Mouse (Mus musculus) heart, embryonic 15.5 days (tissue): ENCODE data around the gene Csf1. TPM values are rescaled to one million over a fixed set of nuclear protein-coding genes. Genes with fewer than 3 reads are reported as not detected.

Source experiments
- ATAC-seq: fragments of 200-750 bp; cut with Nextera tagmentation; replicated peaks from 2 replicates; pipeline ENCODE4 v1.8.0; 2017; ENCODE audit warnings: low read depth, moderate TSS enrichment; ENCODE audit not compliant: insufficient number of reproducible peaks, insufficient read depth, low FRiP score
- H3K27ac ChIP-seq: fragments of 300-500 bp; sonication (generic); 2 replicates; pipeline ENCODE4 v1.5.1; 2015; ENCODE audit warnings: mild to moderate bottlenecking, inconsistent platforms
- H3K27me3 ChIP-seq: fragments of 300-500 bp; sonication (generic); 2 replicates; pipeline ENCODE4 v1.6.1; 2015; ENCODE audit warnings: inconsistent platforms
- H3K36me3 ChIP-seq: fragments of 300-500 bp; sonication (generic); 2 replicates; pipeline ENCODE4 v1.6.1; 2015; ENCODE audit warnings: mild to moderate bottlenecking, inconsistent platforms
- H3K4me1 ChIP-seq: fragments of 300-500 bp; sonication (generic); replicated peaks from 2 replicates; pipeline ENCODE4 v1.6.1; 2015; ENCODE audit warnings: inconsistent platforms
- H3K4me2 ChIP-seq: fragments of 300-500 bp; sonication (generic); 2 replicates; pipeline ENCODE4 v1.6.1; 2015; ENCODE audit warnings: inconsistent platforms, mild to moderate bottlenecking, moderate library complexity
- H3K4me3 ChIP-seq: fragments of 300-500 bp; sonication (generic); 2 replicates; pipeline ENCODE4 v1.5.1; 2015; ENCODE audit warnings: mild to moderate bottlenecking, inconsistent platforms
- H3K9ac ChIP-seq: fragments of 300-500 bp; sonication (generic); 2 replicates; pipeline ENCODE4 v1.6.1; 2015; ENCODE audit warnings: mild to moderate bottlenecking, inconsistent platforms
- H3K9me3 ChIP-seq: fragments of 300-500 bp; sonication (generic); replicated peaks from 2 replicates; pipeline ENCODE4 v1.6.1; 2016; ENCODE audit warnings: inconsistent platforms
- WGBS: fragments of 180-500 bp; shearing (Covaris S2); methylation state at CpG from one replicate; pipeline ENCODE4 v1.1.7; 2015; ENCODE audit warnings: mixed read lengths; 5-methylcytosine and 5-hydroxymethylcytosine counted together
- polyA plus RNA-seq: library from polyadenylated mRNA; unstranded; fragments of >200 nt; fragmentation: Nextera tagmentation; extraction: Ambion mirVana; gene quantifications from 2 replicates; pipeline ENCODE4 v1.2.1, GENCODE M21; 2015

The Csf1 gene
- polyA plus RNA-seq, 1 experiment from 2014 or later, result 8.0 TPM

DNA sequence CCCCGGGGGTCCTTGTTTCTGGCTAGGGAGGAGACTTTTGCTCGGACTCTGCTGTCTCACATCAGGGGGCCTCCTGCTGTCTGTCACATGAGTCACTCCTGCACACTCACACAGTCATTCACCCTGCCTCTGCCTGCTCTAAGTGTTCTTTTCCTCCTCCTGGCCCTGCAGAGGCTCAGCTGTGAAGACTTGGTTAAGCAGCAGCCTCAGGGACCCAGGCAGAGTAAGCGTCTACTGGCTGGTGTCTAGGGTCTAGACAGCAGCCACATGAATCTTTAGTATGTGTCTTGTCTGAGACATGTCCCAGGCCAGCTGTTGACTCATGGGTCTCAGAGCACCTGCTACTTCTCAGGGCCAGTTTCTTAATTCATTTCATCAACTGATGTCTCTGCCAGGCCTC is 16.0 kb upstream of the Csf1 start:
- H3K9ac ChIP-seq, result no peak overlapping the region
- H3K27ac ChIP-seq, result no peak overlapping the region
- ATAC-seq, result no peak
- H3K36me3 ChIP-seq, result no peaks in the 10 kb centered on the region
- no peaks in the 10 kb centered on the region for H3K27me3 ChIP-seq
- peaks cover 13% of the 10 kb centered on the region for H3K4me1 ChIP-seq
- H3K4me2 ChIP-seq, result no peak overlapping the region
- H3K4me3 ChIP-seq, result no peak overlapping the region
- 9% methylated on average over 3 of the region's 3 CpGs for WGBS
- H3K9me3 ChIP-seq, result no peaks in the 10 kb centered on the region

- ATAC-seq, result no peak
- Histone ChIP-seq H3K36me3 (no peaks in the 10 kb centered on the region), H3K4me1 (peaks cover 13% of the 10 kb centered on the region), H3K27me3 (no peaks in the 10 kb centered on the region), H3K9me3 (no peaks in the 10 kb centered on the region), H3K4me3 (no peak overlapping the region), H3K9ac (no peak overlapping the region), H3K4me2 (no peak overlapping the region), H3K27ac (no peak overlapping the region)
- 37% methylated on average over 3 of the region's 3 CpGs for WGBS
Observed at GRCm38 (mm10) chr3:107775736-107776135, 15.5 kb upstream of the Csf1 start.

- Histone ChIP-seq H3K4me1 (peaks cover 14% of the 10 kb centered on the region), H3K4me2 (no peak overlapping the region), H3K9ac (no peak overlapping the region), H3K4me3 (no peak overlapping the region), H3K27ac (no peak overlapping the region), H3K36me3 (no peaks in the 10 kb centered on the region), H3K9me3 (no peaks in the 10 kb centered on the region), H3K27me3 (no peaks in the 10 kb centered on the region)
- ATAC-seq, result no peak
- 42% methylated on average over 5 of the region's 5 CpGs for WGBS
Observed at GRCm38 (mm10) chr3:107775056-107775455, 14.8 kb upstream of the Csf1 start.

DNA sequence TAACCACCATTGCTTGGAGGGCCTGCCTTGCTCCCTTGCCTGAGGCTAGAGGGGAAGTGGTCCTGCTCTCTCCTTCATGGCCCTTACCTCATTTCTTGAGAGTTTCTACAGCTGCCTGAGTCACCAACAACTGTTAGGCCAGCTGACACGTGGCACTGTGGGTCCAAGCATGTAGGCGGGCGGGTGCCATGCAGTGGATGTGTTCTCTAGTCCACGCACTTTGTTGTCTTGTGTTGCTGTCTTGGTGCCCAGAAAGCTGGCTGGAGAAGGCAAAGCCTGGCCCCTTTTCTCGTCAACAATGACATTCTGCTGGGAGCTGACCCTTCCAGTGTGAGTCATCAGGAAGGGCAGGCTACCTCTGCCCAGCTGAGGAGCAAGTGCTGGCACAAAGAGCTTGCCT is 12.6 kb upstream of the Csf1 start:
- no peak for ATAC-seq
- H3K4me2 ChIP-seq, result no peak overlapping the region
- H3K27me3 ChIP-seq, result no peaks in the 10 kb centered on the region
- no peak overlapping the region for H3K27ac ChIP-seq
- 68% methylated on average over 5 of the region's 5 CpGs for WGBS
- no peaks in the 10 kb centered on the region for H3K9me3 ChIP-seq
- H3K9ac ChIP-seq, result no peak overlapping the region
- H3K4me1 ChIP-seq, result peaks cover 36% of the 10 kb centered on the region
- no peaks in the 10 kb centered on the region for H3K36me3 ChIP-seq
- H3K4me3 ChIP-seq, result no peak overlapping the region

- H3K9me3 ChIP-seq, result no peaks in the 10 kb centered on the region
- no peak overlapping the region for H3K4me2 ChIP-seq
- ATAC-seq, result no peak
- H3K9ac ChIP-seq, result no peak overlapping the region
- H3K36me3 ChIP-seq, result no peaks in the 10 kb centered on the region
- 64% methylated on average over 2 of the region's 2 CpGs for WGBS
- H3K4me1 ChIP-seq, result peaks cover 35% of the 10 kb centered on the region
- H3K27me3 ChIP-seq, result no peaks in the 10 kb centered on the region
- H3K27ac ChIP-seq, result no peak overlapping the region
- H3K4me3 ChIP-seq, result no peak overlapping the region
Observed at GRCm38 (mm10) chr3:107769692-107770091, 9.4 kb upstream of the Csf1 start.

GRCm38 (mm10) chr3:107768104-107768989 is 8.1 kb upstream of the Csf1 start:
- no peaks in the 10 kb centered on the region for H3K27me3 ChIP-seq
- no peak overlapping the region for H3K4me3 ChIP-seq
- no peak overlapping the region for H3K4me2 ChIP-seq
- no peaks in the 10 kb centered on the region for H3K9me3 ChIP-seq
- WGBS, result 37% methylated on average over 8 of the region's 8 CpGs
- no peak for ATAC-seq
- no peaks in the 10 kb centered on the region for H3K36me3 ChIP-seq
- H3K9ac ChIP-seq, result no peak overlapping the region
- peaks cover 35% of the 10 kb centered on the region for H3K4me1 ChIP-seq
- no peak overlapping the region for H3K27ac ChIP-seq

DNA sequence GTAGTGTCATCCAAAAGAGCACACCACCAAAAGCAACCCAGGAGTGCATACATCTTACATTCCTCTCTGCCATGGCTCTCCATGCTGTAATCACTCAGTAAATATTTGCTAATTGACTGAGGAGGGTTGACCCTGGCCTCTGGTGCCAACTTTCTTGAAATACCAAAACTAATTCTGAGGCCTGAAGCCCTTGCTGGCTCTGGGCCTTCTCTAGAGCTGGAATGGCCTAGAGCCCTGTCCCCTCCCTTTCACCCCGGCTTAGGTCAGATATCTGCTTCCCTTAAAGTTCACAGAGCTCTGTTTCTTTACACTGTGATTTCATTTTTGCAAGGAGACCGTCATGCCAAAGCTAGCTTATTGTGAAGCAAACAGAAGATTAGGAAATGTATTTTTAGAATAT is 6.5 kb upstream of the Csf1 start:
- H3K36me3 ChIP-seq, result no peaks in the 10 kb centered on the region
- H3K9ac ChIP-seq, result no peak overlapping the region
- H3K27me3 ChIP-seq, result no peaks in the 10 kb centered on the region
- no peak overlapping the region for H3K4me2 ChIP-seq
- no peak for ATAC-seq
- H3K9me3 ChIP-seq, result no peaks in the 10 kb centered on the region
- 28% methylated on average over 2 of the region's 2 CpGs for WGBS
- H3K27ac ChIP-seq, result no peak overlapping the region
- H3K4me1 ChIP-seq, result peaks cover 35% of the 10 kb centered on the region
- no peak overlapping the region for H3K4me3 ChIP-seq

DNA sequence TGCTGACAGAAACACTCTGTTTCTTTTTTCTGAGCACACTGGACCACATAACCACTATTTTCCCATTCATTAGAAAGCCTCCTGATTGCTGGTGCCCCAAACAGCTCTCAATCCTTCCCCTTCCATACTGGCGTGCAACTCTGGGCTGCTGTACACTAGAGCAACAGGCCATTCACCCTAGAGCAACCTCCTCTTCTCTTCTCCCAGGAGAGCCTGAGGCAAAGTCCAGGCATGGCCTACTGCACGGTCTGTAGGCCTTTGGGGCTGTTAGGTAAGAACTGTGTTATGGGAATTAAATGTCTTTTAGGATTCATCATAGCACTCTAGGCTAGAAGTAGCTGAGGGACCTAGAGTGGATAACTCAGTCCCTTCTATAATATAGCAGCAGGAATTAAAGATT is 5.7 kb upstream of the Csf1 start:
- H3K9me3 ChIP-seq, result no peaks in the 10 kb centered on the region
- H3K27me3 ChIP-seq, result no peaks in the 10 kb centered on the region
- no peak overlapping the region for H3K4me2 ChIP-seq
- no peak for ATAC-seq
- WGBS, result 90% methylated on average over 2 of the region's 2 CpGs
- peaks cover 35% of the 10 kb centered on the region for H3K4me1 ChIP-seq
- no peak overlapping the region for H3K4me3 ChIP-seq
- H3K27ac ChIP-seq, result no peak overlapping the region
- H3K36me3 ChIP-seq, result no peaks in the 10 kb centered on the region
- no peak overlapping the region for H3K9ac ChIP-seq

- no peak overlapping the region for H3K4me2 ChIP-seq
- H3K9ac ChIP-seq, result no peak overlapping the region
- peaks cover 34% of the 10 kb centered on the region for H3K4me1 ChIP-seq
- H3K36me3 ChIP-seq, result no peaks in the 10 kb centered on the region
- H3K27ac ChIP-seq, result no peak overlapping the region
- 81% methylated on average over 4 of the region's 4 CpGs for WGBS
- H3K9me3 ChIP-seq, result no peaks in the 10 kb centered on the region
- ATAC-seq, result no peak
- H3K4me3 ChIP-seq, result no peak overlapping the region
- no peaks in the 10 kb centered on the region for H3K27me3 ChIP-seq
Observed at GRCm38 (mm10) chr3:107763552-107763951, 3.3 kb upstream of the Csf1 start.

- Histone ChIP-seq H3K4me2 (no peak overlapping the region), H3K9me3 (no peaks in the 10 kb centered on the region), H3K4me1 (peaks cover 28% of the 10 kb centered on the region), H3K4me3 (no peak overlapping the region), H3K36me3 (no peaks in the 10 kb centered on the region), H3K27ac (no peak overlapping the region), H3K27me3 (no peaks in the 10 kb centered on the region), H3K9ac (no peak overlapping the region)
- ATAC-seq, result no peak
- WGBS, result 93% methylated on average over 5 of the region's 5 CpGs
Observed at GRCm38 (mm10) chr3:107761446-107761845, 1.2 kb upstream of the Csf1 start.

DNA sequence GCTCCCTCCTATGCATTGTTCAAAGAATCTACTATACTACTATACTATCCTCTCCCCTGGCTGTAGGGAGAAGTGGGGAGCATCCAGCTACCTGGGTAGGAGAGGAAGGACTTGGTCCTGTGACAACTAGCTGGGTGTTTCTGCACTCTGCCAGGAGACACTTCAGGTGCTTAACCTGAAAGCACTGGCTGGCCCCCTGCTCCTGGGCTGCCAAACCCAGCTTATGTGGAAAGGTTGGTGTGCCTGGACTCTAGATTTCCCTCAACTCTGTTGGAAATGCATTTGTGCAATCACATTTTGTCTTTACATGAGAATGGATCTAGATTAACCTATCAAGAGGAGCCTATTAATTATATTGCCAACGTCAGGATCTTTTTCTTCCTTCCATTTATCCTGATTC is 502 bp upstream of the Csf1 start:
- WGBS, result 82% methylated on average over 1 of the region's 1 CpGs
- peak overlapping the region; percentile 64 for H3K4me3 ChIP-seq
- H3K9ac ChIP-seq, result peak overlapping the region; percentile 67
- H3K27ac ChIP-seq, result peak overlapping the region; percentile 87
- no peaks in the 10 kb centered on the region for H3K27me3 ChIP-seq
- peak overlapping the region; percentile 87 for H3K4me2 ChIP-seq
- H3K4me1 ChIP-seq, result peaks cover 26% of the 10 kb centered on the region
- no peak for ATAC-seq
- no peaks in the 10 kb centered on the region for H3K36me3 ChIP-seq
- no peaks in the 10 kb centered on the region for H3K9me3 ChIP-seq

DNA sequence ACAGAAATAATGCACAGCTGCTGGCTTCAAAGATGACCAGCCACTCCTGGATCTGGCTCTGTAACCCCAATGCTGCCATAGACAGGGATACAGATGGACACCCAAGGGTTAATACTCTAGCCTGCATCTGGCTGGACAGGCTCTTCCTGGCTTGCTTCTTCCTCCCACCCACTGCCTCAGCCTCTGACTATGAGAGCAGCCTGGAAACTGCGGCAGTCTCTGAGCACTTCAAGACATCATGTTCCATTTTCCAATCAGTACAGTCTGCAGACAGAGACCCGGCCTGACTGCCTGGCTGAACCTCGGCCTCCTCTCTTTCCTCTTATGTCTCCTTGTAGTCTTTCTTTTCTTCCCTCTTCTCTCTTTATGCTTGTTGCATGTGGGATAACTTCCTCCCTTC is 1.6 kb downstream of the Csf1 start:
- 30% methylated on average over 3 of the region's 3 CpGs for WGBS
- Histone ChIP-seq H3K36me3 (peaks cover 5% of the 10 kb centered on the region; the same call in 1 of the 2 replicates), H3K4me1 (peaks cover 26% of the 10 kb centered on the region), H3K9ac (peak overlapping the region; percentile 67; the same call in 1 of the 2 replicates), H3K4me2 (peak overlapping the region; percentile 87), H3K4me3 (peak overlapping the region; percentile 64), H3K27me3 (no peaks in the 10 kb centered on the region), H3K9me3 (no peaks in the 10 kb centered on the region), H3K27ac (no peak overlapping the region)
- no peak for ATAC-seq
